Mouse (Mus musculus) midbrain, embryonic 12.5 days (tissue): Measurements from ENCODE around the gene Ank2. TPM values are rescaled to one million over a fixed set of nuclear protein-coding genes. Genes with fewer than 3 reads are reported as not detected.

Source experiments
- ATAC-seq: fragments of 200-750 bp; cut with Nextera tagmentation; 2 replicates; pipeline ENCODE4 v1.8.0; 2017; ENCODE audit warnings: low read depth, moderate TSS enrichment, moderate library complexity; ENCODE audit not compliant: low FRiP score
- H3K27ac ChIP-seq: fragments of 300-500 bp; sonication (generic); replicated peaks from 2 replicates; pipeline ENCODE4 v1.5.1; 2016; ENCODE audit warnings: mild to moderate bottlenecking
- H3K27me3 ChIP-seq: fragments of 300-500 bp; sonication (generic); 2 replicates; pipeline ENCODE4 v1.6.1; 2016; ENCODE audit warnings: mild to moderate bottlenecking
- H3K36me3 ChIP-seq: fragments of 300-500 bp; sonication (generic); 2 replicates; pipeline ENCODE4 v1.6.1; 2016
- H3K4me1 ChIP-seq: fragments of 300-500 bp; sonication (generic); 2 replicates; pipeline ENCODE4 v1.6.1; 2016
- H3K4me2 ChIP-seq: fragments of 300-500 bp; sonication (generic); replicated peaks from 2 replicates; pipeline ENCODE4 v1.6.1; 2016; ENCODE audit warnings: mild to moderate bottlenecking, moderate library complexity
- H3K4me3 ChIP-seq: fragments of 300-500 bp; sonication (generic); 2 replicates; pipeline ENCODE4 v1.5.1; 2016; ENCODE audit warnings: mild to moderate bottlenecking
- H3K9ac ChIP-seq: fragments of 300-500 bp; sonication (generic); replicated peaks from 2 replicates; pipeline ENCODE4 v1.6.1; 2016; ENCODE audit warnings: mild to moderate bottlenecking, moderate library complexity
- H3K9me3 ChIP-seq: fragments of 300-500 bp; sonication (generic); 2 replicates; pipeline ENCODE4 v1.6.1; 2016; ENCODE audit warnings: mild to moderate bottlenecking
- WGBS: fragments of 180-500 bp; shearing (Covaris S2); methylation state at CpG from one replicate; pipeline ENCODE4 v1.1.7; 2016; 5-methylcytosine and 5-hydroxymethylcytosine counted together
- polyA plus RNA-seq: library from polyadenylated mRNA; unstranded; fragments of >200 nt; fragmentation: Nextera tagmentation; extraction: Ambion mirVana; gene quantifications from 2 replicates; pipeline ENCODE4 v1.2.1, GENCODE M21; 2016

Gene Ank2
- polyA plus RNA-seq, 1 experiment from 2014 or later = 141 TPM

GRCm38 (mm10) chr3:127015175-127015574 lies 484.0 kb downstream of the Ank2 start:
- Histone ChIP-seq H3K9ac (no peak overlapping the region), H3K27ac (no peak overlapping the region), H3K4me3 (no peak overlapping the region), H3K4me1 (0 out of 2 replicates have a peak, but pooled peaks cover 4% of the 10 kb centered on the region), H3K4me2 (no peak overlapping the region), H3K9me3 (no peaks in the 10 kb centered on the region), H3K36me3 (peaks cover 30% of the 10 kb centered on the region), H3K27me3 (no peaks in the 10 kb centered on the region)
- WGBS = 80% methylated on average over 6 of the region's 6 CpGs
- ATAC-seq = no peak

- Histone ChIP-seq H3K9ac (no peak overlapping the region), H3K4me3 (no peak overlapping the region), H3K4me2 (no peak overlapping the region), H3K4me1 (0 out of 2 replicates have a peak, but pooled peaks cover under 1% of the 10 kb centered on the region), H3K36me3 (peaks cover 41% of the 10 kb centered on the region), H3K27me3 (no peaks in the 10 kb centered on the region), H3K27ac (no peak overlapping the region), H3K9me3 (no peaks in the 10 kb centered on the region)
- no peak for ATAC-seq
- WGBS = 84% methylated on average over 4 of the region's 4 CpGs
These were observed 485.2 kb downstream of the Ank2 start for GRCm38 (mm10) chr3:127013976-127014375.

GRCm38 (mm10) chr3:127012525-127012924 lies 486.6 kb downstream of the Ank2 start:
- no peaks in the 10 kb centered on the region for H3K9me3 ChIP-seq
- 52% methylated on average over 8 of the region's 8 CpGs for WGBS

GRCm38 (mm10) chr3:127005898-127006673 lies 493.1 kb downstream of the Ank2 start:
- Histone ChIP-seq H3K27ac (no peak overlapping the region), H3K27me3 (no peaks in the 10 kb centered on the region), H3K4me2 (no peak overlapping the region), H3K9ac (no peak overlapping the region), H3K4me3 (no peak overlapping the region), H3K4me1 (no peaks in the 10 kb centered on the region), H3K9me3 (no peaks in the 10 kb centered on the region), H3K36me3 (peaks cover 51% of the 10 kb centered on the region)
- WGBS = 92% methylated on average over 9 of the region's 9 CpGs
- peak; percentile 20; the same call in 1 of the 2 replicates for ATAC-seq

More at GRCm38 (mm10) chr3:127012525-127012924, 486.6 kb downstream of the Ank2 start:
- no peak overlapping the region for H3K9ac ChIP-seq
- no peak overlapping the region for H3K4me2 ChIP-seq
- H3K4me3 ChIP-seq = no peak overlapping the region
- no peaks in the 10 kb centered on the region for H3K4me1 ChIP-seq
- no peak overlapping the region for H3K27ac ChIP-seq
- peak; percentile 65 for ATAC-seq
- no peaks in the 10 kb centered on the region for H3K27me3 ChIP-seq
- H3K36me3 ChIP-seq = peaks cover 53% of the 10 kb centered on the region

- ATAC-seq = no peak
- H3K36me3 ChIP-seq = peaks cover 44% of the 10 kb centered on the region
These were observed 494.1 kb downstream of the Ank2 start for GRCm38 (mm10) chr3:127004860-127005633.

GRCm38 (mm10) chr3:127003946-127004345 lies 495.2 kb downstream of the Ank2 start:
- WGBS = 94% methylated on average over 11 of the region's 11 CpGs
- no peak overlapping the region for H3K27ac ChIP-seq
- H3K4me3 ChIP-seq = no peak overlapping the region
- H3K4me1 ChIP-seq = peaks cover 8% of the 10 kb centered on the region
- no peaks in the 10 kb centered on the region for H3K27me3 ChIP-seq
- H3K9ac ChIP-seq = no peak overlapping the region
- no peak overlapping the region for H3K4me2 ChIP-seq
- H3K36me3 ChIP-seq = peaks cover 33% of the 10 kb centered on the region
- no peaks in the 10 kb centered on the region for H3K9me3 ChIP-seq
- ATAC-seq = no peak

More at GRCm38 (mm10) chr3:127004860-127005633, 494.1 kb downstream of the Ank2 start:
- Histone ChIP-seq H3K4me2 (no peak overlapping the region), H3K9me3 (no peaks in the 10 kb centered on the region), H3K9ac (no peak overlapping the region), H3K27ac (no peak overlapping the region), H3K4me3 (no peak overlapping the region), H3K4me1 (no peaks in the 10 kb centered on the region), H3K27me3 (no peaks in the 10 kb centered on the region)
- WGBS = 79% methylated on average over 9 of the region's 9 CpGs

GRCm38 (mm10) chr3:126998742-126999112 lies 500.4 kb downstream of the Ank2 start:
- Histone ChIP-seq H3K9ac (peak overlapping the region; percentile 46; the same call in 1 of the 2 replicates), H3K4me2 (peak overlapping the region; percentile 52), H3K4me1 (peaks cover 45% of the 10 kb centered on the region), H3K27me3 (no peaks in the 10 kb centered on the region), H3K4me3 (peak overlapping the region; percentile 29), H3K9me3 (no peaks in the 10 kb centered on the region), H3K27ac (peak overlapping the region; percentile 89), H3K36me3 (peaks cover 7% of the 10 kb centered on the region)
- 4% methylated on average over 8 of the region's 8 CpGs for WGBS
- peak; percentile 51 for ATAC-seq

GRCm38 (mm10) chr3:126998008-126998741 lies 501.0 kb downstream of the Ank2 start:
- Histone ChIP-seq H3K4me1 (peaks cover 48% of the 10 kb centered on the region), H3K4me2 (peak overlapping the region; percentile 52), H3K27ac (peak overlapping the region; percentile 89), H3K27me3 (no peaks in the 10 kb centered on the region), H3K9ac (peak overlapping the region; percentile 46), H3K9me3 (no peaks in the 10 kb centered on the region), H3K36me3 (peaks cover 7% of the 10 kb centered on the region), H3K4me3 (peak overlapping the region; percentile 29)
- peak; percentile 84 for ATAC-seq
- 4% methylated on average over 12 of the region's 12 CpGs for WGBS

- Histone ChIP-seq H3K9me3 (no peaks in the 10 kb centered on the region), H3K4me3 (peak overlapping the region; percentile 29), H3K27me3 (no peaks in the 10 kb centered on the region), H3K36me3 (peaks cover under 1% of the 10 kb centered on the region; the same call in 1 of the 2 replicates), H3K4me2 (peak overlapping the region; percentile 52), H3K4me1 (peaks cover 48% of the 10 kb centered on the region), H3K9ac (peak overlapping the region; percentile 46), H3K27ac (peak overlapping the region; percentile 89)
- peak; percentile 14 for ATAC-seq
- 2% methylated on average over 17 of the region's 17 CpGs for WGBS
These were observed 501.7 kb downstream of the Ank2 start for GRCm38 (mm10) chr3:126997391-126998007.

GRCm38 (mm10) chr3:126996721-126997120 lies 502.4 kb downstream of the Ank2 start:
- H3K4me1 ChIP-seq = peaks cover 48% of the 10 kb centered on the region
- H3K9me3 ChIP-seq = no peaks in the 10 kb centered on the region
- peak overlapping the region; percentile 89 for H3K27ac ChIP-seq
- H3K36me3 ChIP-seq = no peaks in the 10 kb centered on the region
- H3K4me2 ChIP-seq = peak overlapping the region; percentile 52
- peak; percentile 69 for ATAC-seq
- WGBS = 16% methylated on average over 8 of the region's 8 CpGs
- no peak overlapping the region; the same call in 1 of the 2 replicates for H3K9ac ChIP-seq
- 0 out of 2 replicates have a peak overlapping the region, but pooled peaks have one; percentile 2 for H3K4me3 ChIP-seq
- H3K27me3 ChIP-seq = no peaks in the 10 kb centered on the region

- no peak for ATAC-seq
- Histone ChIP-seq H3K9me3 (no peaks in the 10 kb centered on the region), H3K36me3 (no peaks in the 10 kb centered on the region), H3K4me3 (no peak overlapping the region), H3K9ac (no peak overlapping the region), H3K4me1 (peaks cover 48% of the 10 kb centered on the region), H3K27ac (no peak overlapping the region), H3K27me3 (no peaks in the 10 kb centered on the region), H3K4me2 (peak overlapping the region; percentile 27; the same call in 1 of the 2 replicates)
- WGBS = 64% methylated on average over 4 of the region's 4 CpGs
These were observed 503.2 kb downstream of the Ank2 start for GRCm38 (mm10) chr3:126995970-126996369.
